Mouse (Mus musculus) ES-E14 (cell line): Measurements from ENCODE around the gene Tnfrsf13b. TPM values are rescaled to one million over a fixed set of nuclear protein-coding genes. Genes with fewer than 3 reads are reported as not detected.

ENCODE experiments used
- DNase-seq: peaks from one replicate; pipeline ENCODE4 v3.0.0-alpha.2; 2013; ENCODE audit warnings: low read depth, low spot score
- H3K27ac ChIP-seq: 2 replicates; pipeline ENCODE4 v1.5.1; 2012; ENCODE audit warnings: low read depth, mild to moderate bottlenecking, low read length, moderate library complexity, mixed read lengths; ENCODE audit not compliant: poor library complexity, insufficient read depth, severe bottlenecking
- H3K36me3 ChIP-seq: 2 replicates; pipeline ENCODE4 v1.6.1; 2012; ENCODE audit warnings: mild to moderate bottlenecking, low read length, moderate library complexity, mixed read lengths; ENCODE audit not compliant: control insufficient read depth, poor library complexity, insufficient read depth, severe bottlenecking
- H3K4me1 ChIP-seq, 2 experiments: fragments of 150-350 bp in 1 of 2; sonication (generic) in 1 of 2; 2 replicates each; pipeline ENCODE4 v1.6.1; 2012; ENCODE audit warnings: low read length in 2 of 2, mild to moderate bottlenecking in 1 of 2, mixed read lengths in 1 of 2; ENCODE audit not compliant: control insufficient read depth in 2 of 2, insufficient read depth in 2 of 2, poor library complexity in 1 of 2
- H3K4me3 ChIP-seq, 2 experiments: fragments of 150-350 bp in 1 of 2; sonication (generic) in 1 of 2; 2 replicates each; pipeline ENCODE4 v1.5.1; 2012; ENCODE audit warnings: low read length in 2 of 2, low read depth in 1 of 2, mild to moderate bottlenecking in 1 of 2, mixed read lengths in 1 of 2; ENCODE audit not compliant: insufficient read depth in 1 of 2, poor library complexity in 1 of 2, severe bottlenecking in 1 of 2
- H3K9ac ChIP-seq: 2 replicates; pipeline ENCODE4 v1.6.1; 2012; ENCODE audit warnings: low read depth, mild to moderate bottlenecking, low read length, mixed read lengths; ENCODE audit not compliant: poor library complexity, insufficient read depth, severe bottlenecking
- H3K9me3 ChIP-seq: fragments of 150-350 bp; sonication (generic); 2 replicates; pipeline ENCODE4 v1.6.1; 2012; ENCODE audit warnings: low read depth, mild to moderate bottlenecking, low read length; ENCODE audit not compliant: control insufficient read depth, insufficient read depth
- CHD2 ChIP-seq: IDR thresholded peaks from 2 replicates; pipeline ENCODE4 v1.6.1; 2014; ENCODE audit warnings: mild to moderate bottlenecking, low read depth, low read length, inconsistent platforms
- HCFC1 ChIP-seq: IDR thresholded peaks from 2 replicates; pipeline ENCODE4 v1.6.1; 2012; ENCODE audit warnings: low read length, inconsistent platforms, borderline replicate concordance; ENCODE audit not compliant: insufficient read depth
- MAFK ChIP-seq: IDR thresholded peaks from 2 replicates; pipeline ENCODE4 v1.6.1; 2014; ENCODE audit warnings: mild to moderate bottlenecking, low read depth, low read length, inconsistent platforms; ENCODE audit not compliant: insufficient read depth
- ZC3H11A ChIP-seq: IDR thresholded peaks from 2 replicates; pipeline ENCODE4 v1.6.1; 2012; ENCODE audit warnings: low read depth, mild to moderate bottlenecking, inconsistent platforms, low read length, borderline replicate concordance
- ZNF384 ChIP-seq: IDR thresholded peaks from 2 replicates; pipeline ENCODE4 v1.6.1; 2012; ENCODE audit warnings: low read depth, low read length, inconsistent platforms
- in situ Hi-C, 2 experiments: fragments of 600-800 bp; cut with MboI; formaldehyde crosslinking; loops; one replicate each; pipeline ENCODE4 v1.15.1; 2025; ENCODE audit warnings: low sequenced_read_pairs in 2 of 2, inconsistent platforms in 1 of 2; ENCODE audit not compliant: unreplicated experiment in 2 of 2
- total RNA-seq: library from RNA; depleted of rRNA; stranded (reverse); fragments of 300-350 nt; gene quantifications from 2 replicates; pipeline ENCODE4 v1.2.3, GENCODE M21; 2012

Gene Tnfrsf13b
- total RNA-seq, 1 experiment, result 2.3 TPM

DNA sequence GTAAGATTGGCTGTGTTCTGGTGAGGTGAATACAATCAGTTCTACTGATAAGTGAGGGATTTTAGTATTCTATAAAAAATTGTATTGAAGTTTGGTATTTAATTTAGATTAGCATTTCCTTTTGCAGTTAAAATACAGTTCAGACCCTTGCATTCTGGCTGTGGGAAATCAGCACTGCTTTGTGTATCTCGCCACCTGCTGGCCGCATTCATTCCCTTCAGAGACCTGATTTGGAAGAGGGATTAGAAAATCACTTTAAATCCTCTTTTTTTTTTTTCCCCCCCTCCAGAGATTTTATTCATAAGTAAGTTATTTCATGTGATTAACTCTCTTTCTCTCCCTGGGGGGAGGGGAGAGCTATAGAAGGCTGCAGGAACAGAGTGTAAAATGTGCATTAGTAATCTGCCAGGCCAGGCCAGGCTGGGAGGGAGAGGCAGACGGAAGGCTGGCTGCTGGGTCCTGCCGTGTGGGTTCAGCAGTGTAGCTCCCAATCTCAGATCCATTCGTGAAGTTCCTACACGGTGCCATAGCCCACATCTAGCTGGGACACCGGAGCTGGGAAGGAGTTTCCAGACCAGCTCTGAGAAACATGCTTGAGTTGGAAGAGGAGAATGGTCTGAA, 34.8 kb upstream of the Tnfrsf13b start:
- no peak overlapping the region for H3K4me3 ChIP-seq
- H3K27ac ChIP-seq, result no peak overlapping the region
- H3K9me3 ChIP-seq, result no peaks in the 10 kb centered on the region
- no peak overlapping the region for H3K9ac ChIP-seq
- peak; percentile 95 for TF ChIP-seq ZC3H11A
- TF ChIP-seq MAFK, result no peak
- no peak for TF ChIP-seq HCFC1
- 0 out of 2 replicates have a peak, but pooled peaks have one; percentile 29 for TF ChIP-seq ZNF384
- TF ChIP-seq CHD2, result no peak
- H3K4me1 ChIP-seq, result no peaks in the 10 kb centered on the region
- DNase-seq, result peak; percentile 53
- H3K36me3 ChIP-seq, result no peaks in the 10 kb centered on the region
- in situ Hi-C loops, result no loop called here

DNA sequence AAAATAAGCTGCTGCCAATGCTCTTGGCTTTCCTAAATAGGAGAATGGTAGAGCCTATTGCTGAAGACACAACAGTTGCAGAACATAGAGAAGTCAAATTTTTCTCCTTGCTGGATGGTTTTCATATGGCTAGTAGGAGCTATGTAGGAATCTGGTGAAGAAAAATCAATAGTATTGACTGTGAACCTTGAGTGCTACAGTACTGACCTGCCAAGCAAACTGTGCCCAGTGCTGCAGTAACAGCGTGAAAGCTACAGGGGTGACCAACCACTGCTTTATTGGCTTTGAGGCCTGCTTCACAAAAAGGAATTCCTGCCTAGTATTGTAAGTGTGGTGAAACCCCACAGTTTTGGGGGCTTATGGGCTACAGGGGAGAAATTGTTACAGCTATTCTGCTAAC, 28.5 kb upstream of the Tnfrsf13b start:
- Histone ChIP-seq H3K9ac (no peak overlapping the region), H3K36me3 (no peaks in the 10 kb centered on the region), H3K9me3 (no peaks in the 10 kb centered on the region), H3K27ac (no peak overlapping the region), H3K4me1 (peaks cover 0 to 3% of the 10 kb centered on the region in 2 experiments; a peak in 1 of 4 replicates), H3K4me3 (no peak overlapping the region)
- in situ Hi-C loops, result no loop called here
- no peak for DNase-seq
- no peak for TF ChIP-seq ZC3H11A
- TF ChIP-seq HCFC1, result no peak
- no peak for TF ChIP-seq ZNF384

DNA sequence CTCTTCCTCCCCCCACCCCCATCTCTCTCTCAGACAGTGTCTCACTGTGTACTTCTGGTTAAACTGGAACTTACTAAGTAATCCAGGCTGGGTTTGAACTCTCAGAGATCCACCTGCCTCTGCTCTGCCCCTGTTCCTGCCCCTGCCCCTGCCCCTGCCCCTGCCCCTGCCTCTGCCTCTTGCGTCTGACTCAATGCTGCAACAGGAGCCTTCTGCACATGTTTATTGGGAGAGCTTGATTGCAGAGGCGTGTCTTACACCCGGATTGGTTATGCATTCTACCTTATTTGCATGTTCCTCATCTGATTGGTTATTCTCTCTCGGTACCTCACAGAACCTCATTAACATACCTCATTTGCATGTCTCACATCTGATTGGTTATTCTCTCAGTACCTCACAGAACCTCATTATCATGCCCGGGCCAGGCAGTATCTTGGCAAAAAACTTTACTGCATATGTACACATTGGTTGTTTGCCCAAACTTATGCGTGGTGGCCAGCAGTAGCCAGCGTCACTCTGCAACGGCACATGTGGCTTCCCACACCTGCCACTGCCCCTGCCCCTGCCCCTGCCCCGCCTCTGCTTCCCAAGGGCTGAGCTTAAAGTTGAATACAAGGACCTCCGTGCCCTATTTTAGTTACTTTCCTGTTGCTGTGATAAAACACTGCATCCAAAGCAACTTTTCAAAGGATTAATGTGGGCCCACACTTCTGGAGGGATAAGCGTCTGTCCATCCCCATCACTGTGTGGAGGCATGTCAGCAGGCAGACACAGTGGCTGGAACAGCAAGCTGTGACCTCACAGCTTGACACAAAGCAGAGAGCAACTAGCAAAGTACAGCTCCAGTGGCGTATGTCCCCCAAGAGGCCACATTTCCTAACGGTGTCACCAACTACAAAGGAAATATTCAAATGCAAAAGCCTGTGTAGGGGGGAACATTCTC, 23.9 kb upstream of the Tnfrsf13b start:
- Histone ChIP-seq H3K36me3 (no peaks in the 10 kb centered on the region), H3K9ac (no peak overlapping the region), H3K4me3 (no peak overlapping the region), H3K27ac (no peak overlapping the region), H3K9me3 (no peaks in the 10 kb centered on the region), H3K4me1 (peaks cover 5 to 15% of the 10 kb centered on the region in 2 experiments; a peak in 3 of 4 replicates)
- in situ Hi-C loops, result no loop called here
- no peak for DNase-seq
- TF ChIP-seq CHD2 (no peak), MAFK (no peak), HCFC1 (no peak), ZNF384 (no peak), ZC3H11A (no peak)

DNA sequence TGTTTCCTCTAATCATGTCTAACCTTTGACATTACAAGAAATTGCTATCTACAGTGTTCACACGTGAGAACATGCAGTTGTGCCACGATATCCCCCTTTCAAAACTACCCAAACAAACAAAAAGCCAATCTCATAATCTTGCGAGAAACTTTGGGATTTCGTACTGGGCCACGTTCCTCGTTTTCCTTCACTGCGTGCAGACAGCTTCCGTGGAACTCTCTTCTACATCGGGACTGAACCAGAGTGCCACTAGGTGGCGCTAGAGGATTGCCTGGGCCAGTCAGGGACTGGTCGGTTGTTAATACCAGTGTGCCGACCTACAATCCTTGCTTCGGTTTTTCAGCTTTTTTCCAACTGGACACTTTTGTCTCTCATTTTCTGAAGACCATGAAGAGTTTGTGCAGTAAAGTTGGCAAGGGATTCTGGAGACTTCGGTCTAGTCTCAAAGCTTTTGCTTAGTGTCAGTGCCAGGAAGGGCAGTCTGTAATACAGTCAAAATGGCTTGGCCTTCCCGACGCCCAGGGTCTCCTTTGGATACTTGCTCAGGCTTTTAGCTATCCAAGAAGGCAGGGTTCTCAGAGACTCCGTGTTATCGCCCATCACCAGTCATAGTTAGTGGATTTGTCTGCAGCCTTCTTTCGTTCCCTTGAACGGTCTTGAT, 22.2 kb upstream of the Tnfrsf13b start:
- no peaks in the 10 kb centered on the region for H3K36me3 ChIP-seq
- DNase-seq, result peak; percentile 83
- TF ChIP-seq ZC3H11A (peak; percentile 88), HCFC1 (no peak), MAFK (no peak), CHD2 (peak; percentile 88)
- H3K9me3 ChIP-seq, result no peaks in the 10 kb centered on the region
- H3K4me1 ChIP-seq, result peaks cover 5 to 17% of the 10 kb centered on the region in 2 experiments; a peak in 3 of 4 replicates
- H3K4me3 ChIP-seq, result no peak overlapping the region
- no peak overlapping the region for H3K9ac ChIP-seq
- in situ Hi-C loops, result no loop called here
- H3K27ac ChIP-seq, result no peak overlapping the region
